Mouse (Mus musculus): ENCODE measurements at regions not wholly inside any gene's neighbourhood (a gene's known extent, or its start where the extent isn't known, plus 50 kb on each side); places are given as distances from the start of the nearest gene placed in this dataset.
A peak's percentile ranks its signal among the peaks of the same experiment; 100 is the strongest.

DNA sequence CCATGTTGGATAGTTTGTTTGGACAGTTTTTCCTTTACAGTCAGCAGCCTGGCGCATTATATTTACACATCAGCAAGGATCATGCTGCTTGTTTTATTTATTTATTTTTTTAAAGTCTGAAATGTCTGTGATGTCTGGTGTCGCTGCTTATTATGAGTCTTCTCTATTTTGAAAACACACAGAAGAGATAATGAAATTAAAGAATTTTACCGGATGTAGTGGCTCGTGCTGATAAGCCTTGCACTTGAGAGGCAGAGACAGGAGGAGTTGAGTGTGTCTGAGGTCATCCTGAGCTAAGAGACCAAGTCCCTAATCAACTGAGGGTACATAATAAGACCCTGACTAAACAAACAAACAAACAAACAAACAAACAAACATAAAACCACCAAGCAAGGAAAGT, 402.6 kb upstream of the Slc30a5 start:
- Histone ChIP-seq H3K27me3 (replicated peaks; ENCODE audit: control insufficient read depth, insufficient read depth, low read length) (no peaks in the 10 kb centered on the region), H3K4me2 (replicated peaks; ENCODE audit: low read depth) (no peak overlapping the region), H3K9ac (ENCODE audit: low read depth, low read length) (no peak overlapping the region), H3K4me3 (ENCODE audit: low read depth, low read length) (no peak overlapping the region), H3K27ac (ENCODE audit: low read depth, low read length) (no peak overlapping the region), H3K4me1 (replicated peaks; ENCODE audit: control insufficient read depth, insufficient read depth, low read length) (no peaks in the 10 kb centered on the region), H3K36me3 (ENCODE audit: control insufficient read depth, insufficient read depth) (no peaks in the 10 kb centered on the region), H3K9me3 (ENCODE audit: control insufficient read depth) (no peaks in the 10 kb centered on the region)
- no peak for TF ChIP-seq CTCF (IDR thresholded peaks at IDR 0.05; ENCODE audit: low read depth)
- no peak for ATAC-seq
- 82% methylated on average over 4 of the region's 4 CpGs for WGBS

DNA sequence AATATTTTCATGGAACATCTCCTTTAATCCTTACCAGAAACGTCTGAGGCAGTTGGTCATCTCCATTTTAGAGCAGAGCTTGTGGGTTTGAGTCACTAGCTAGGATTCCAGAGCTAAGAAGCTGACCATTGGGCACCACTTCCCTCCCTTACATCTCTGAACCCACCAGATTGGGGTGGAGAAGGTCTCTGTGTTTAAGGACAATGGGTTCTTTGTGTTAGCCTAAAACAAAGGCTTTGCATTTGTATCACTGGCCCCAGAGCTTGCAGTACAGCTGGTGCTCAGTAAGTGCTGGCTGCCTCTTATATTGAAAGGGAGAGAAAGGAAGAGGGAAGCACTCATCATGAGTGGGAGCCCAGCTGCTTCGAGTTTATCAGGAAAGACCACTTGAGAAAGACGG, 401.9 kb upstream of the Slc30a5 start:
- Histone ChIP-seq H3K9ac (ENCODE audit: low read depth, low read length) (no peak overlapping the region), H3K9me3 (ENCODE audit: control insufficient read depth) (no peaks in the 10 kb centered on the region), H3K36me3 (ENCODE audit: control insufficient read depth, insufficient read depth) (no peaks in the 10 kb centered on the region), H3K4me1 (replicated peaks; ENCODE audit: control insufficient read depth, insufficient read depth, low read length) (no peaks in the 10 kb centered on the region), H3K4me3 (ENCODE audit: low read depth, low read length) (no peak overlapping the region), H3K4me2 (replicated peaks; ENCODE audit: low read depth) (no peak overlapping the region), H3K27me3 (replicated peaks; ENCODE audit: control insufficient read depth, insufficient read depth, low read length) (no peaks in the 10 kb centered on the region), H3K27ac (ENCODE audit: low read depth, low read length) (no peak overlapping the region)
- TF ChIP-seq CTCF (IDR thresholded peaks at IDR 0.05; ENCODE audit: low read depth): no peak
- WGBS: 56% methylated on average over 3 of the region's 3 CpGs
- ATAC-seq: no peak

DNA sequence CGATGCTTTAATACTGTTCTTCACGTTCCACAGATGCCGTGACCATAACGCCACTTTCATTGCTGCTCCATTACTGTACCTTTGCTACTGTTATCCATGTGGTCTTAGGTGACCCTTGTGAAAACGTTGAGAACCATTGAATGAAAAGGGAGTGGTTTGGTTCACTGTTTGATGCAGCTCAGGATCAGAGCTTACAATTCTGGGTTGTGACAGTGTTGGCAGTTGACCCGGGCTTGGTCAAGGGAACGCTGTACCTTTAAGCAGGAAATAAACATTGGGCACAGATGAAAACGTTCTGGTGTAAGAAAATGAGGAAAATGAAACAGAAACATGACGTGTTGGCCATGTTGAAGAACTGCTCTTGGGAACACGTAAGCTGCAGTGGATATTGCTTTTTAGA, 401.3 kb upstream of the Slc30a5 start:
- no peak for ATAC-seq
- no peaks in the 10 kb centered on the region for H3K27me3 ChIP-seq (replicated peaks; ENCODE audit: control insufficient read depth, insufficient read depth, low read length)

DNA sequence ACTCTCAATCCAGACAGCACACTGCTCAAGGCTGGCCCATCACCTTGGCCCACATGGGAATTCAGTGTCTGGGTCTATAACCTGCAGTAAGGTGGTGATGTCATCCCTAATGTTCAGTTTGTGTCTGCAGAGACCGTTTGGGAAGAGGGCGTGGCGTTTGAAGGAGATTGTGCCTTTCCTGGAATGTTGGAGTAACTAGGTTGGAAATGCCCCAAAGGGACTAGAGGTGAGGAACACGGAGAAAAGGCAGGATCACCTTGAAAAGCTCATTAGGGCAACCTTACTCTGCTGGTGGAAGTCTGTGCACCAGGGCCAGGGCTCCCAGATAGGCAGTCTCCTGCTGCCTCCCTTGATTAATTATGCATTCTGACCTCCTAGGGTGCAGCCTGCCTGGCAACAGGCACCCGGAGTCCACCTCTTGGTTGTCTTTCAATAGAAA, 400.6 kb upstream of the Slc30a5 start:
- ATAC-seq: peak; percentile 28; the same call in 1 of the 2 replicates
- Histone ChIP-seq H3K27me3 (replicated peaks; ENCODE audit: control insufficient read depth, insufficient read depth, low read length) (no peaks in the 10 kb centered on the region), H3K27ac (ENCODE audit: low read depth, low read length) (no peak overlapping the region), H3K4me3 (ENCODE audit: low read depth, low read length) (no peak overlapping the region), H3K9ac (ENCODE audit: low read depth, low read length) (no peak overlapping the region), H3K4me1 (replicated peaks; ENCODE audit: control insufficient read depth, insufficient read depth, low read length) (no peaks in the 10 kb centered on the region), H3K9me3 (ENCODE audit: control insufficient read depth) (no peaks in the 10 kb centered on the region), H3K4me2 (replicated peaks; ENCODE audit: low read depth) (no peak overlapping the region), H3K36me3 (ENCODE audit: control insufficient read depth, insufficient read depth) (no peaks in the 10 kb centered on the region)
- 25% methylated on average over 5 of the region's 5 CpGs for WGBS
- TF ChIP-seq CTCF (IDR thresholded peaks at IDR 0.05; ENCODE audit: low read depth): no peak

More for the DNA sequence above, 401.3 kb upstream of the Slc30a5 start:
- no peak for TF ChIP-seq CTCF (IDR thresholded peaks at IDR 0.05; ENCODE audit: low read depth)
- Histone ChIP-seq H3K4me2 (replicated peaks; ENCODE audit: low read depth) (no peak overlapping the region), H3K36me3 (ENCODE audit: control insufficient read depth, insufficient read depth) (no peaks in the 10 kb centered on the region), H3K9me3 (ENCODE audit: control insufficient read depth) (no peaks in the 10 kb centered on the region), H3K4me1 (replicated peaks; ENCODE audit: control insufficient read depth, insufficient read depth, low read length) (no peaks in the 10 kb centered on the region), H3K27ac (ENCODE audit: low read depth, low read length) (no peak overlapping the region), H3K9ac (ENCODE audit: low read depth, low read length) (no peak overlapping the region), H3K4me3 (ENCODE audit: low read depth, low read length) (no peak overlapping the region)
- 69% methylated on average over 10 of the region's 10 CpGs for WGBS

GRCm38 (mm10) chr13:101233181-101233842, 400.1 kb upstream of the Slc30a5 start:
- Histone ChIP-seq H3K9me3 (ENCODE audit: control insufficient read depth) (no peaks in the 10 kb centered on the region), H3K36me3 (ENCODE audit: control insufficient read depth, insufficient read depth) (no peaks in the 10 kb centered on the region), H3K27ac (ENCODE audit: low read depth, low read length) (no peak overlapping the region), H3K4me3 (ENCODE audit: low read depth, low read length) (no peak overlapping the region), H3K4me1 (replicated peaks; ENCODE audit: control insufficient read depth, insufficient read depth, low read length) (no peaks in the 10 kb centered on the region), H3K4me2 (replicated peaks; ENCODE audit: low read depth) (no peak overlapping the region), H3K9ac (ENCODE audit: low read depth, low read length) (no peak overlapping the region), H3K27me3 (replicated peaks; ENCODE audit: control insufficient read depth, insufficient read depth, low read length) (no peaks in the 10 kb centered on the region)
- WGBS: 52% methylated on average over 8 of the region's 8 CpGs
- TF ChIP-seq CTCF (IDR thresholded peaks at IDR 0.05; ENCODE audit: low read depth): no peak
- ATAC-seq: peak; percentile 36; the same call in 1 of the 2 replicates

DNA sequence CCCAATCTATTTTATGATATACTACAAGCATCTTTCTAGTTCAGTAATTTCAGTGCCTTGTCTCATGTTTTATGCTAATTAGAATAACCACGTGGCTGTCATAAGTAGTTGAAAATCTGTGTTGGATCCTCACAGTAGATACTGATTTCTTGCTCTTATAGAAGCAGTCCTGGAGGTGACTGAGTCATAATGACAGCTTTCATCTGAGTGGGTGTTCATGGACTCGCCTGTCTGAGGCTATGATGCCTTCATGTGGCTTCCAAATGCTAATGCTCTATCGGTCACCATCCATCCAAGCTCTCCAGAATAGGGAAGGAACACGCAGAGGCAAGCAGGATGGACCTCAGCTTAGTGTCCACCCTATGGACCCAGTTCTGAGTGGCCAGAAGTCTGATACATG, 396.6 kb upstream of the Slc30a5 start:
- Histone ChIP-seq H3K4me3 (ENCODE audit: low read depth, low read length) (no peak overlapping the region), H3K9me3 (ENCODE audit: control insufficient read depth) (no peaks in the 10 kb centered on the region), H3K27ac (ENCODE audit: low read depth, low read length) (no peak overlapping the region), H3K9ac (ENCODE audit: low read depth, low read length) (no peak overlapping the region), H3K27me3 (replicated peaks; ENCODE audit: control insufficient read depth, insufficient read depth, low read length) (no peaks in the 10 kb centered on the region), H3K4me1 (replicated peaks; ENCODE audit: control insufficient read depth, insufficient read depth, low read length) (no peaks in the 10 kb centered on the region), H3K4me2 (replicated peaks; ENCODE audit: low read depth) (no peak overlapping the region), H3K36me3 (ENCODE audit: control insufficient read depth, insufficient read depth) (no peaks in the 10 kb centered on the region)
- WGBS: 85% methylated on average over 4 of the region's 4 CpGs
- ATAC-seq: no peak
- no peak for TF ChIP-seq CTCF (IDR thresholded peaks at IDR 0.05; ENCODE audit: low read depth)

Measured in intestine, postnatal 0 days (tissue).